Mouse (Mus musculus) MEL (cell line): ENCODE measurements at regions not wholly inside any gene's neighbourhood (a gene's known extent, or its start where the extent isn't known, plus 50 kb on each side); places are given as distances from the start of the nearest gene placed in this dataset.

ENCODE experiments used
- DNase-seq: peaks from one replicate; pipeline ENCODE4 v3.0.0; 2011; ENCODE audit warnings: low read depth, low spot score
- H3K27ac ChIP-seq: 2 replicates; pipeline ENCODE4 v1.5.1; 2012; ENCODE audit warnings: low read depth, mild to moderate bottlenecking, control low read depth, low read length, moderate library complexity; ENCODE audit not compliant: control insufficient read depth
- H3K27me3 ChIP-seq, 2 experiments: fragments of 150-350 bp in 1 of 2; sonication (generic) in 1 of 2; 2 replicates each; pipeline ENCODE4 v1.6.1; 2012; ENCODE audit warnings: low read length in 2 of 2, mild to moderate bottlenecking in 2 of 2, improper control_type of control experiment in 1 of 2, moderate library complexity in 1 of 2; ENCODE audit not compliant: insufficient read depth in 2 of 2, control insufficient read depth in 1 of 2
- H3K36me3 ChIP-seq, 2 experiments: 2 replicates each; pipeline ENCODE4 v1.6.1; 2012 to 2014; ENCODE audit warnings: low read length in 2 of 2, improper control_type of control experiment in 1 of 2, inconsistent platforms in 1 of 2, mild to moderate bottlenecking in 1 of 2; ENCODE audit not compliant: insufficient read depth in 2 of 2, control insufficient read depth in 1 of 2
- H3K4me1 ChIP-seq, 2 experiments: fragments of 150-350 bp in 1 of 2; sonication (generic) in 1 of 2; 2 replicates each; pipeline ENCODE4 v1.6.1; 2012; ENCODE audit warnings: low read length in 2 of 2, improper control_type of control experiment in 1 of 2, mild to moderate bottlenecking in 1 of 2; ENCODE audit not compliant: insufficient read depth in 2 of 2, control insufficient read depth in 1 of 2
- H3K4me3 ChIP-seq, 2 experiments: fragments of 150-350 bp in 1 of 2; sonication (generic) in 1 of 2; 2 replicates each; pipeline ENCODE4 v1.5.1; 2012; ENCODE audit warnings: low read depth in 2 of 2, low read length in 2 of 2, mild to moderate bottlenecking in 2 of 2, moderate library complexity in 2 of 2, control low read depth in 1 of 2, improper control_type of control experiment in 1 of 2; ENCODE audit not compliant: control insufficient read depth in 1 of 2, insufficient read depth in 1 of 2
- H3K79me2 ChIP-seq: 2 replicates; pipeline ENCODE4 v1.6.1; 2012; ENCODE audit warnings: mild to moderate bottlenecking, low read length, moderate library complexity; ENCODE audit not compliant: control insufficient read depth, poor library complexity, insufficient read depth
- H3K9ac ChIP-seq: 2 replicates; pipeline ENCODE4 v1.6.1; 2012; ENCODE audit warnings: low read depth, mild to moderate bottlenecking, control low read depth, low read length, moderate library complexity; ENCODE audit not compliant: control insufficient read depth, poor library complexity, severe bottlenecking
- H3K9me3 ChIP-seq: fragments of 150-350 bp; sonication (generic); replicated peaks from 2 replicates; pipeline ENCODE4 v1.6.1; 2012; ENCODE audit warnings: mild to moderate bottlenecking, low read length, improper control_type of control experiment, moderate library complexity; ENCODE audit not compliant: insufficient read depth
- BHLHE40 ChIP-seq: IDR thresholded peaks from 2 replicates; pipeline ENCODE4 v1.6.1; 2012; ENCODE audit warnings: low read depth, mild to moderate bottlenecking, inconsistent platforms, low read length, improper control_type of control experiment, borderline replicate concordance
- CHD2 ChIP-seq: IDR thresholded peaks from 2 replicates; pipeline ENCODE4 v1.6.1; 2011; ENCODE audit warnings: low read length, improper control_type of control experiment
- CTCF ChIP-seq, 3 experiments: IDR thresholded peaks in 2 of 3; conservative IDR thresholded peaks in 1 of 3; 2 replicates each; pipeline ENCODE4 v1.5.1; 2011 to 2012; ENCODE audit warnings: low read length in 3 of 3, low read depth in 2 of 3, mild to moderate bottlenecking in 2 of 3, improper control_type of control experiment in 1 of 3, inconsistent platforms in 1 of 3, mixed read lengths in 1 of 3, moderate library complexity in 1 of 3; ENCODE audit not compliant: control insufficient read depth in 1 of 3, insufficient read depth in 1 of 3, poor library complexity in 1 of 3, severe bottlenecking in 1 of 3
- ELF1 ChIP-seq: IDR thresholded peaks from 2 replicates; pipeline ENCODE4 v1.6.1; 2014; ENCODE audit warnings: low read depth, mild to moderate bottlenecking, inconsistent platforms, low read length, improper control_type of control experiment, moderate library complexity
- EP300 ChIP-seq, 2 experiments: IDR thresholded peaks; 2 replicates each; pipeline ENCODE4 v1.6.1; 2011; ENCODE audit warnings: improper control_type of control experiment in 2 of 2, low read length in 2 of 2, low read depth in 1 of 2, mild to moderate bottlenecking in 1 of 2
- ETS1 ChIP-seq: IDR thresholded peaks from 2 replicates; pipeline ENCODE4 v1.6.1; 2012; ENCODE audit warnings: low read depth, mild to moderate bottlenecking, inconsistent platforms, low read length, improper control_type of control experiment, moderate library complexity
- GATA1 ChIP-seq: IDR thresholded peaks from 2 replicates; pipeline ENCODE4 v1.6.1; 2011; ENCODE audit warnings: low read depth, low read length, improper control_type of control experiment
- HCFC1 ChIP-seq: IDR thresholded peaks from 2 replicates; pipeline ENCODE4 v1.6.1; 2012; ENCODE audit warnings: low read depth, mild to moderate bottlenecking, inconsistent platforms, low read length, improper control_type of control experiment, moderate library complexity
- KAT2A ChIP-seq: conservative IDR thresholded peaks from 2 replicates; pipeline ENCODE4 v1.6.1; 2012; ENCODE audit warnings: low read depth, low read length, improper control_type of control experiment, inconsistent platforms
- MAFK ChIP-seq: IDR thresholded peaks from 2 replicates; pipeline ENCODE4 v1.6.1; 2011; ENCODE audit warnings: low read depth, mild to moderate bottlenecking, low read length, improper control_type of control experiment, borderline replicate concordance
- MAZ ChIP-seq: IDR thresholded peaks from 2 replicates; pipeline ENCODE4 v1.6.1; 2012; ENCODE audit warnings: low read depth, mild to moderate bottlenecking, inconsistent platforms, low read length, improper control_type of control experiment
- MEF2A ChIP-seq: IDR thresholded peaks from 2 replicates; pipeline ENCODE4 v1.6.1; 2014; ENCODE audit warnings: low read depth, mild to moderate bottlenecking, inconsistent platforms, low read length, improper control_type of control experiment; ENCODE audit not compliant: poor library complexity, insufficient replicate concordance, severe bottlenecking; ENCODE audit errors: extremely low read depth
- MXI1 ChIP-seq: IDR thresholded peaks from 2 replicates; pipeline ENCODE4 v1.6.1; 2011; ENCODE audit warnings: mild to moderate bottlenecking, low read depth, low read length, improper control_type of control experiment
- MYB ChIP-seq: IDR thresholded peaks from 2 replicates; pipeline ENCODE4 v1.6.1; 2011; ENCODE audit warnings: mild to moderate bottlenecking, low read depth, low read length, improper control_type of control experiment
- MYC ChIP-seq: IDR thresholded peaks from 2 replicates; pipeline ENCODE4 v1.6.1; 2011; ENCODE audit warnings: low read depth, mild to moderate bottlenecking, low read length, improper control_type of control experiment, moderate library complexity
- NELFE ChIP-seq: IDR thresholded peaks from 2 replicates; pipeline ENCODE4 v1.6.1; 2011; ENCODE audit warnings: low read depth, low read length, improper control_type of control experiment
- NRF1 ChIP-seq: IDR thresholded peaks from 2 replicates; pipeline ENCODE4 v1.6.1; 2014; ENCODE audit warnings: low read depth, mild to moderate bottlenecking, inconsistent platforms, low read length, improper control_type of control experiment, moderate library complexity; ENCODE audit not compliant: poor library complexity, insufficient read depth, severe bottlenecking
- RAD21 ChIP-seq: IDR thresholded peaks from 2 replicates; pipeline ENCODE4 v1.6.1; 2011; ENCODE audit warnings: mild to moderate bottlenecking, low read depth, low read length, improper control_type of control experiment
- SIN3A ChIP-seq: IDR thresholded peaks from 2 replicates; pipeline ENCODE4 v1.6.1; 2012; ENCODE audit warnings: low read length, improper control_type of control experiment, inconsistent platforms
- TAL1 ChIP-seq: IDR thresholded peaks from 2 replicates; pipeline ENCODE4 v1.6.1; 2012; ENCODE audit warnings: mild to moderate bottlenecking, inconsistent platforms, low read length, moderate library complexity, mixed read lengths
- TBP ChIP-seq: IDR thresholded peaks from 2 replicates; pipeline ENCODE4 v1.8.0; 2011; ENCODE audit warnings: low read depth, low read length, improper control_type of control experiment
- USF1 ChIP-seq: IDR thresholded peaks from 2 replicates; pipeline ENCODE4 v1.6.1; 2014; ENCODE audit warnings: low read depth, mild to moderate bottlenecking, inconsistent platforms, low read length, improper control_type of control experiment, moderate library complexity
- ZKSCAN1 ChIP-seq: IDR thresholded peaks from 2 replicates; pipeline ENCODE4 v1.6.1; 2012; ENCODE audit warnings: low read depth, mild to moderate bottlenecking, inconsistent platforms, low read length, improper control_type of control experiment, moderate library complexity
- ZNF384 ChIP-seq: IDR thresholded peaks from 2 replicates; pipeline ENCODE4 v1.6.1; 2012; ENCODE audit warnings: low read depth, mild to moderate bottlenecking, inconsistent platforms, low read length, improper control_type of control experiment

- no peak for TF ChIP-seq MAZ
- no peak for TF ChIP-seq MYB
- TF ChIP-seq MXI1: no peak
- TF ChIP-seq NELFE: no peak
- no peak for TF ChIP-seq SIN3A
- no peak for TF ChIP-seq ZNF384
- no peak for TF ChIP-seq CHD2
- no peak for TF ChIP-seq EP300 (IDR thresholded peaks at IDR 0.05; ENCODE audit: low read depth in 1 of 2, low read length in 2 of 2)
- no peak for TF ChIP-seq ETS1
- TF ChIP-seq RAD21: no peak
- TF ChIP-seq ZKSCAN1: no peak
- no peak for TF ChIP-seq USF1
- TF ChIP-seq CTCF (IDR thresholded peaks at IDR 0.05 in 2 of 3, conservative IDR thresholded peaks at IDR 0.05 in 1 of 3; ENCODE audit: control insufficient read depth in 1 of 3, insufficient read depth in 1 of 3, low read depth in 2 of 3, low read length in 3 of 3, poor library complexity in 1 of 3, severe bottlenecking in 1 of 3): no peak
- no peak for TF ChIP-seq HCFC1
- no peak for TF ChIP-seq BHLHE40
- no peak for TF ChIP-seq TAL1
- TF ChIP-seq KAT2A: no peak
- no peak for TF ChIP-seq NRF1
- TF ChIP-seq MAFK: no peak
- Histone ChIP-seq H3K4me1 (no peaks in the 10 kb centered on the region; a peak in 1 of 4 replicates), H3K27ac (no peak overlapping the region), H3K79me2 (no peaks in the 10 kb centered on the region), H3K9ac (no peak overlapping the region), H3K27me3 (no peaks in the 10 kb centered on the region), H3K36me3 (peaks cover 0 to 10% of the 10 kb centered on the region in 2 experiments; a peak in 2 of 4 replicates), H3K4me3 (no peak overlapping the region), H3K9me3 (no peaks in the 10 kb centered on the region)
- no peak for DNase-seq
These were observed 833.4 kb downstream of the Pla2g4a start for GRCm38 (mm10) chr1:149127709-149128108.

GRCm38 (mm10) chr1:149103396-149103795, 857.7 kb downstream of the Pla2g4a start:
- H3K4me1 ChIP-seq: peaks cover 2 to 4% of the 10 kb centered on the region in 2 experiments; a peak in 3 of 4 replicates
- no peak overlapping the region for H3K9ac ChIP-seq
- no peaks in the 10 kb centered on the region for H3K79me2 ChIP-seq
- DNase-seq: peak; percentile 64
- H3K9me3 ChIP-seq: no peaks in the 10 kb centered on the region
- no peak overlapping the region for H3K4me3 ChIP-seq
- peaks cover 0 to 7% of the 10 kb centered on the region in 2 experiments; a peak in 1 of 4 replicates for H3K36me3 ChIP-seq
- TF ChIP-seq NRF1 (no peak), ETS1 (peak; percentile 31; the same call in 1 of the 2 replicates), MYC (no peak), CTCF (IDR thresholded peaks at IDR 0.05 in 2 of 3, conservative IDR thresholded peaks at IDR 0.05 in 1 of 3; ENCODE audit: control insufficient read depth in 1 of 3, insufficient read depth in 1 of 3, low read depth in 2 of 3, low read length in 3 of 3, poor library complexity in 1 of 3, severe bottlenecking in 1 of 3) (no peak), MEF2A (no peak), EP300 (IDR thresholded peaks at IDR 0.05; ENCODE audit: low read depth in 1 of 2, low read length in 2 of 2) (0 out of 4 replicates have a peak, but pooled peaks of 1 of the 2 experiments have one; percentile 6), GATA1 (no peak), TBP (no peak), MYB (no peak), ELF1 (no peak), MAZ (no peak), MAFK (no peak)
- no peaks in the 10 kb centered on the region for H3K27me3 ChIP-seq
- no peak overlapping the region for H3K27ac ChIP-seq
